Mouse (Mus musculus) CH12.LX (cell line): ENCODE measurements around the gene Adra2c. TPM values are rescaled to one million over a fixed set of nuclear protein-coding genes. Genes with fewer than 3 reads are reported as not detected.

ENCODE experiments used
- DNase-seq: peaks from one replicate; pipeline ENCODE4 v3.0.0-alpha.2; 2013; ENCODE audit errors: extremely low read depth
- H3K27ac ChIP-seq: 2 replicates; pipeline ENCODE4 v1.5.1; 2012; ENCODE audit warnings: low read depth, mild to moderate bottlenecking, control low read depth, moderate library complexity; ENCODE audit not compliant: insufficient read depth
- H3K27me3 ChIP-seq: replicated peaks from 2 replicates; pipeline ENCODE3; 2012; ENCODE audit warnings: inconsistent platforms
- H3K36me3 ChIP-seq, 2 experiments: replicated peaks in 1 of 2; 2 replicates each; pipeline versions ENCODE3 to v1.6.1; 2012; ENCODE audit warnings: inconsistent platforms in 1 of 2, low read length in 1 of 2, mild to moderate bottlenecking in 1 of 2, mixed read lengths in 1 of 2, moderate library complexity in 1 of 2; ENCODE audit not compliant: control insufficient read depth in 1 of 2, insufficient read depth in 1 of 2
- H3K4me1 ChIP-seq, 2 experiments: 2 replicates each; pipeline ENCODE4 v1.6.1; 2012; ENCODE audit warnings: inconsistent platforms in 1 of 2, moderate library complexity in 1 of 2; ENCODE audit not compliant: insufficient read depth in 2 of 2, control insufficient read depth in 1 of 2
- H3K4me2 ChIP-seq: 2 replicates; pipeline ENCODE4 v1.6.1; 2012; ENCODE audit warnings: low read depth, mild to moderate bottlenecking, control low read depth; ENCODE audit not compliant: poor library complexity, insufficient read depth, severe bottlenecking
- H3K4me3 ChIP-seq, 3 experiments: fragments of 150-350 bp in 1 of 3; sonication (generic) in 1 of 3; replicated peaks in 1 of 3; 2 replicates each; pipeline versions ENCODE3 to v1.5.1; 2011 to 2012; ENCODE audit warnings: low read depth in 2 of 3, low read length in 2 of 3, mild to moderate bottlenecking in 2 of 3, moderate library complexity in 2 of 3, control low read depth in 1 of 3, improper control_type of control experiment in 1 of 3, inconsistent platforms in 1 of 3, mixed read lengths in 1 of 3; ENCODE audit not compliant: poor library complexity in 1 of 3
- H3K79me2 ChIP-seq: replicated peaks from 2 replicates; pipeline ENCODE4 v1.6.1; 2012; ENCODE audit warnings: mild to moderate bottlenecking, moderate library complexity; ENCODE audit not compliant: control insufficient read depth, poor library complexity, insufficient read depth, severe bottlenecking; ENCODE audit errors: extremely low read depth
- H3K9ac ChIP-seq: 2 replicates; pipeline ENCODE4 v1.6.1; 2012; ENCODE audit warnings: low read depth, mild to moderate bottlenecking, control low read depth, moderate library complexity; ENCODE audit not compliant: insufficient read depth
- H3K9me3 ChIP-seq: replicated peaks from 2 replicates; pipeline ENCODE3; 2012; ENCODE audit warnings: low read length, inconsistent platforms, mixed read lengths
- CTCF ChIP-seq, 2 experiments: IDR thresholded peaks in 1 of 2; conservative IDR thresholded peaks in 1 of 2; 2 replicates each; pipeline ENCODE4 v1.5.1; 2011 to 2012; ENCODE audit warnings: low read depth in 2 of 2, low read length in 2 of 2, improper control_type of control experiment in 1 of 2, inconsistent platforms in 1 of 2, mild to moderate bottlenecking in 1 of 2, moderate library complexity in 1 of 2
- ETS1 ChIP-seq: conservative IDR thresholded peaks from 2 replicates; pipeline ENCODE4 v1.6.1; 2012; ENCODE audit warnings: low read depth, mild to moderate bottlenecking, inconsistent platforms, low read length, improper control_type of control experiment, moderate library complexity
- GABPA ChIP-seq: IDR thresholded peaks from 2 replicates; pipeline ENCODE4 v1.6.1; 2012; ENCODE audit warnings: low read depth, low read length, improper control_type of control experiment, inconsistent platforms; ENCODE audit not compliant: insufficient replicate concordance
- IRF4 ChIP-seq: IDR thresholded peaks from 2 replicates; pipeline ENCODE4 v1.6.1; 2014; ENCODE audit warnings: low read depth, mild to moderate bottlenecking, inconsistent platforms, low read length, improper control_type of control experiment
- JUN ChIP-seq: IDR thresholded peaks from 2 replicates; pipeline ENCODE4 v1.6.1; 2011; ENCODE audit warnings: low read depth, mild to moderate bottlenecking, low read length, improper control_type of control experiment, moderate library complexity; ENCODE audit not compliant: insufficient read depth
- JUND ChIP-seq: conservative IDR thresholded peaks from 2 replicates; pipeline ENCODE4 v1.6.1; 2011; ENCODE audit warnings: low read depth, low read length, improper control_type of control experiment
- KAT2A ChIP-seq: IDR thresholded peaks from 2 replicates; pipeline ENCODE4 v1.6.1; 2012; ENCODE audit warnings: low read length, improper control_type of control experiment, inconsistent platforms; ENCODE audit not compliant: insufficient replicate concordance
- MXI1 ChIP-seq: IDR thresholded peaks from 2 replicates; pipeline ENCODE4 v1.6.1; 2011; ENCODE audit warnings: mild to moderate bottlenecking, low read depth, low read length, improper control_type of control experiment
- MYC ChIP-seq: IDR thresholded peaks from 2 replicates; pipeline ENCODE4 v1.6.1; 2011; ENCODE audit warnings: low read depth, mild to moderate bottlenecking, improper control_type of control experiment, low read length
- NELFE ChIP-seq: IDR thresholded peaks from 2 replicates; pipeline ENCODE4 v1.6.1; 2011; ENCODE audit warnings: low read depth, low read length, improper control_type of control experiment
- PAX5 ChIP-seq: IDR thresholded peaks from 2 replicates; pipeline ENCODE4 v1.6.1; 2012; ENCODE audit warnings: low read length, inconsistent platforms, mixed read lengths
- POLR2A ChIP-seq: IDR thresholded peaks from 2 replicates; pipeline ENCODE4 v1.6.1; 2011; ENCODE audit warnings: low read depth, mild to moderate bottlenecking, improper control_type of control experiment, low read length
- SIN3A ChIP-seq: IDR thresholded peaks from 2 replicates; pipeline ENCODE4 v1.6.1; 2012; ENCODE audit warnings: low read length, improper control_type of control experiment, inconsistent platforms
- SMC3 ChIP-seq: IDR thresholded peaks from 2 replicates; pipeline ENCODE4 v1.6.1; 2011; ENCODE audit warnings: low read depth, low read length, improper control_type of control experiment
- TBP ChIP-seq: conservative IDR thresholded peaks from 2 replicates; pipeline ENCODE4 v1.6.1; 2011; ENCODE audit warnings: low read depth, low read length, improper control_type of control experiment
- USF2 ChIP-seq: conservative IDR thresholded peaks from 2 replicates; pipeline ENCODE4 v1.6.1; 2011; ENCODE audit warnings: low read depth, low read length, improper control_type of control experiment
- ZC3H11A ChIP-seq: IDR thresholded peaks from 2 replicates; pipeline ENCODE4 v1.6.1; 2012; ENCODE audit warnings: low read depth, mild to moderate bottlenecking, inconsistent platforms, low read length, improper control_type of control experiment
- ZMIZ1 ChIP-seq: IDR thresholded peaks from 2 replicates; pipeline ENCODE4 v1.6.1; 2012; ENCODE audit warnings: low read depth, mild to moderate bottlenecking, inconsistent platforms, low read length, improper control_type of control experiment
- ZNF384 ChIP-seq: IDR thresholded peaks from 2 replicates; pipeline ENCODE4 v1.6.1; 2012; ENCODE audit warnings: low read depth, low read length, improper control_type of control experiment, inconsistent platforms
- dilution Hi-C: fragments of 300-500 bp; cut with MboI; formaldehyde crosslinking; loops from 2 replicates; pipeline ENCODE4 v1.14.3; 2020; ENCODE audit warnings: low sequenced_read_pairs; ENCODE audit not compliant: extremely low pct_unique_long_range_greater_than_20kb, extremely low pct_ligation_motif_present
- in situ Hi-C: fragments of 300-500 bp; cut with MboI; formaldehyde crosslinking; loops from 3 replicates; pipeline ENCODE4 v1.14.3; 2019; ENCODE audit warnings: low sequenced_read_pairs, low pct_ligation_motif_present, low pct_unique_long_range_greater_than_20kb, mixed read lengths
- polyA plus RNA-seq: library from polyadenylated mRNA; unstranded; fragments of >175 nt; gene quantifications from 2 replicates; pipeline ENCODE4 v1.2.1, GENCODE M21; 2012; ENCODE audit warnings: low read depth; ENCODE audit not compliant: insufficient read length
- total RNA-seq, 2 experiments: library from RNA; depleted of rRNA; stranded (reverse); fragments of 300-350 nt in 1 of 2; fragments of >200 nt in 1 of 2; gene quantifications; 2 replicates each; pipeline ENCODE4 v1.2.3; 2012 to 2014

Gene Adra2c
- total and polyA plus RNA-seq, 3 experiments: not detected

GRCm38 (mm10) chr5:35275356-35275755 lies 2.8 kb upstream of the Adra2c start:
- dilution Hi-C loops: no loop called here
- H3K4me2 ChIP-seq: no peak overlapping the region

DNA sequence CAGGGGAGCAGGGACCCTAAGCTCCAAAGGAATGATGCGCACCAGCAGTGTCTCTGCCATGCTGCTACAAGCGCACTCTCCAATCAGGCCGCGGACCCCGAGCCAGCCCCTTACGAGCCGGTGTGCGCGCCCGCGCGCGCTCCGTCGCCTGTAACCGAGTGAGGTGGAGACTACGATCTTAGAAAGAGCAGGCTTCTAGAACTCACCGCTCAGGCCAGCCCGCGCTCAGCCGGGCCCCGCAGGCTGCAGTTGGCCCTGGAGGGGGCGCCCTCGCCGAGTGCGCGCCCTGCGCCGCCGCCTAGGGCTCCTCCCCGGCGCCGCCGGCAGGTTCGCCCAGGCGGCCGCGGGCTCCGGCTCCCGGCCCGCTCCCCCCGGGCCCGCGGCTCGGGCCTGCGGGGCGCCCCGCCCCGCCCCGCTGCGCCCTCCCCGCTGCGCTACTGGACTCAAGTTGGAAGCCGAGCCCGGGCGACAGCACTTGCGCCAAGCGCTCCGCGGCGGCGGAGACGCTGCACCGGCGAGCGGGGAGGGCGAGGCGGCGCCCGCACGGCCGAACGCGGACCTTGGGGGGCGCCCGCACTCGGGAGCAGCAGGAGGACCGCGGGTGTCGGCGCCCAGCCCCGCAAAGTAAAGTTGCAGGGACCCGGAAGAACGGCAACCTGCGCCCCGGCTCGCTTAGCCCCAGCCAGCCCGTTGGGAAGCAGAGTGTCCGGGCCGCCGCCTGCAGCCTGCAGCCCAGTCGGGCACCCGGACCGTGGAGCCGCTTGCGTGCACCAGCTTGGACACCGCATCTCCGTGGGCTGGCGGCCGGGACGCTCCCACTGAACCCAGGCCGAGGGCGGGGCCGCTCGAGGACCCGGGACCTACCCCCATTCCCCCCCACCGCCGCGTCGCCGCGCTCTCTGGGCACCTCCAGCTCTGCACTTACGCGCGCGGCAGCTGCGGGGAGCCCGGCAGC lies 899 bp downstream of the Adra2c start:
- dilution Hi-C loops (no loop called here), in situ Hi-C loops (no loop called here)
- H3K27me3 ChIP-seq: peaks cover 40% of the 10 kb centered on the region
- H3K4me3 ChIP-seq: no peak overlapping the region
- H3K4me2 ChIP-seq: no peak overlapping the region
- H3K79me2 ChIP-seq: no peaks in the 10 kb centered on the region
- H3K9me3 ChIP-seq: peaks cover 23% of the 10 kb centered on the region
- H3K9ac ChIP-seq: no peak overlapping the region
- no peak overlapping the region for H3K27ac ChIP-seq
- no peaks in the 10 kb centered on the region for H3K4me1 ChIP-seq
- no peak for TF ChIP-seq ZC3H11A
- TF ChIP-seq SIN3A: no peak
- TF ChIP-seq SMC3: no peak
- no peaks in the 10 kb centered on the region for H3K36me3 ChIP-seq
- DNase-seq: no peak

More at GRCm38 (mm10) chr5:35275356-35275755, 2.8 kb upstream of the Adra2c start:
- in situ Hi-C loops: no loop called here
- Histone ChIP-seq H3K4me1 (no peaks in the 10 kb centered on the region), H3K27me3 (peaks cover 53% of the 10 kb centered on the region), H3K27ac (no peak overlapping the region), H3K9ac (no peak overlapping the region), H3K36me3 (no peaks in the 10 kb centered on the region), H3K79me2 (no peaks in the 10 kb centered on the region), H3K9me3 (peaks cover 21% of the 10 kb centered on the region), H3K4me3 (no peak overlapping the region)
- TF ChIP-seq JUN (no peak), JUND (no peak), PAX5 (no peak), ZMIZ1 (no peak), ETS1 (no peak), IRF4 (no peak), MXI1 (no peak), NELFE (no peak), MYC (no peak), KAT2A (no peak), GABPA (no peak), ZNF384 (no peak), TBP (no peak), POLR2A (no peak), USF2 (no peak), CTCF (conservative IDR thresholded peaks at IDR 0.05 in 1 of 2, IDR thresholded peaks at IDR 0.05 in 1 of 2; ENCODE audit: low read depth in 2 of 2, low read length in 2 of 2) (no peak), SMC3 (no peak)
- no peak for DNase-seq
